Mouse (Mus musculus) Muller cell, postnatal 12 days (primary cell): ENCODE measurements at regions not wholly inside any gene's neighbourhood (a gene's known extent, or its start where the extent isn't known, plus 50 kb on each side); places are given as distances from the start of the nearest gene placed in this dataset.

Source experiments
- DNase-seq: peaks from one replicate; pipeline ENCODE4 v3.0.0-alpha.2; 2015; ENCODE audit errors: inconsistent ontology term

DNA sequence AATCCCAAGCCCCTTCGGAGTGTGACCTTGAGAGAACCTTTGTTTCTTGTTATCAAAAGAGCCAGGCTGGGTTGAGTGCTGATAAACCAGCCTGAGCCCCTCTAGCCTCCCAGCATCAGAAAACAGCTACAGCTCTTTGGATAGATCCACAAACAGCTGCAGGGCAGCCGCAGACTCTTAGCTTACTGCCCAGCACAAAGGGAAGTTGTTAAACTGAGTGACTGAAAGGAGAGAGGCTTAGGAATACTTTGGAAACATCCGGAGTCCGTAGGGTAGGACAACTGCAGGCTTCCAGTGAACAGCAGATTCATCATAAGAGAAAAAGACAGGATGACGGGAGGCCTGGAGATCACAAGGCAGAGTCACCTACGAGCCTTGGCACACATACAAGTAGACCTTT is 166.9 kb upstream of the Tyw5 start:
- DNase-seq, result no peak

- no peak for DNase-seq
These were observed 167.6 kb upstream of the Tyw5 start for GRCm38 (mm10) chr1:57574530-57574929.

GRCm38 (mm10) chr1:57576066-57576753 is 169.3 kb upstream of the Tyw5 start:
- no peak for DNase-seq

DNA sequence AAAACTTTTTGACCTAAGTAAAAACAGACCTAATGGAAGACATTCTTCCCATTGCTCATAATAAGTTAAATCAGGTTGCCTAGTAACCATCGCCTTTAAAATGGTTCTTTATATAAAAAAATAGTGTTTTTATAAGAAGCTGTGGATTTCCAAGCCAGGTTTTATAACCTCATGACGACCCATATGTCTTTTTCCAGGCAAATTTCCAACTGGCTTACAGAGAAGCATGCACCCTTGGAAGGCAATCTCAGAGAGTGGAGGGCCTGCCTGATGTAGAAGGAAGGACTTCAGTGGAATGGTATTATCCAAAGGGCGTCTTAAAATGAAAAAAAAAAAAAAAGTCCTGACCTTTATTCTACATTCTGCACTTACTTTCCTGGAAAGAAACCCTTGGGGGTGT is 172.2 kb upstream of the Tyw5 start:
- no peak for DNase-seq

DNA sequence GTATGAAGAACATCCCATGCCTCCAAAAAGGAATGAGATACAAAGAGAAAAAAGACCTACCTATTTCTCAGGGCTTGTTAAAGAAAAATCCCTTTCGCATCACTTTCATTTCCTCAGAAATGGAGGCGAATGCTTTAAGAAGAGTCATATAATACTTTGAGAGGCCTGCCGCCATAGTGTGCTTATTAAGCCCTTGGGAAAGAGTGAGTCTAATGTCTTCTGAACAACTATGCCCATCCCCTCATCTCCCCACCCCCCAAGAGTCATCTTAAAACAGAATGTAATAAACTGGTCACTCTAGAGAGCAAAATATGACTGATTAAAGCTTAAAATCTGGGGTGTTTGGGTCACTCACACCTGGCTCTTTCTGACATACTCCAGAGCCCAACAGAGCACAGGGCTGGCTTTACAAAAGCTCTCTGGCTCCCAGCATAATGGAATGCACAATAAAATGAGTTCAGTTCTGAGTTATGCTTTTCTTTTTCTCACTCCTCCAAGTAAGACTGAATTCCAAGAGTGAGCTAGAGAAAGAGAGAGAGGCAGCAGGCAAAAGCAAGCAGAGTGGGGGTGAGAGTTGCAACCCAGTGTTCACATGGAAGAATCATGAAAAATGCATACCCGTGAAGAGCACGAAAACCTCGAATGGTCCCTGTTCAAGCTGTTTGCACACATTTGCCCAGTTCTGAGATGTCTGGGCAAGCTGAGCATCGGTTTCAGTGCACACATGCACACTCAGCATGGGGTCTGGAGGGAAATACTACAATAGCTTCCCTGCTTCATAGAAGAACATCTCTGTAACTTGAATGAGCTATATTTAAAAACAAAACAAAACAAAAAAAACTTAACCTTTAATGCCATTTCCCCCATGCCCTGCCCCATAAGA is 180.0 kb upstream of the Spats2l start:
- no peak for DNase-seq

DNA sequence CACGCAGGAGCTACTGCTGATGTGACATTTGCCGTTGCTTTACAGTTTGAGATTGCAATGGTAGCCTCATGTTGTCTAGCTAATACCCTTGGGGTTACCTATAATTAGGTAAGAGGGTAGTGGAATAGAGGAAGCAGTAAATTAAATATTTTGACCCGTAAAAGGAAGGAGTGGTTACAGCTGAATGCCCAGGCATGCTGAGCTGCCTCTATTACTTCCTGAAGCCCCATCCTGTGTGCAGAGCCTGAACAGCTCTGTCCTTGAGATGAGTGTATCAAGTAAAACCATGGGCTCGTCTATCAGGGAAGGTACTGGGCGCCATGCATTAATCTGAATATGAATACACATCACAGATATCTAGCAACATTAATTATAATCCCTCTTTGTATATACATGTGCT is 179.1 kb upstream of the Spats2l start:
- no peak for DNase-seq

DNA sequence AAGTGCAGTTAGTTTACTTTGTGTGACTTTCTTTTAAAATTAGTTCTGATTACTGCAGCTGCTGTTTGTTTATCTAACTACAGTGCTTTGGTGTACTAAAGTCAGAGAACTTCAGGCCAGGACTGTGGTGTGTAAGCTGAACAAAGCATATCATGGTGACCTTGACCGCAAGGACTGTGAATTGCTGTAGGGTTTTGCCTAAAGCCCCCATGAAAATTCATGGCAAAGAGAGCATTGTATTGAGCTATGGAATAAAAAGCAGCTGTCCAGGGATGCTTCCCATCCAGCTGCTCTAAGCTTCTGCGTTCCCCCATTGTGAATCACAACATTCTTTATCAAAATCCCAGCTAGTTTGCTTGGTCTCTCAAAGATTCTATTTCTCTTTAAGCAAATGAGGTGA is 173.0 kb upstream of the Spats2l start:
- no peak for DNase-seq

GRCm38 (mm10) chr1:57605525-57605924 is 168.4 kb upstream of the Spats2l start:
- peak; percentile 59 for DNase-seq

DNA sequence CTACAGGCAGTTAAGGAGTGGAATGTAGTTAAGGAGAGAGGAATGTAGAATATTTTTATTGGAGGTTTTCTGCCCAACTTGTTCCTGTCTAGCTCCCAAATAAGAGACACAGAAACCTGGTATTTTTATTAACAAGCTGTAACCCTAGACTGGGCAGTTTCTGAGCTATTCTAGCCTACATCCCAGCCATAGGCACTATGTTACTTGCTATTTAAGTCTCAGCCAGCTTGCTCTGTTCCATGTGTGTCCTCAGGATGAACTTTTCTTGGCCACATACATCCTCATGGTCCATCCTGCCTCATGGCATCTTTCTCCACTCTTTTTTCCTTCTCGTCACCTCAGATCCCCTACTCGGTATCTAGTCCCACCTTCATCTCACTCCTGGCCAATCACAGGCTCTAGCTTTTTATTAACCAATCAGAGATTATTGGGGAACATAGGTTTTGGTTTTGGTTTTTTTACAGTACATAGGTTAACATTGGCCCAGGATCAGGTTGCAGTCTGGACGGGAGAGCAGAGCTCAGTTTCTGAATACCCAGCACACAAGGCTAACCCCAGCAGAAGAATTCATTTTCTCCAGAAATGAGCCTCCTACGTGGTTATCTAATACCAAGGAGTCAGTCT is 167.8 kb upstream of the Spats2l start:
- no peak for DNase-seq

DNA sequence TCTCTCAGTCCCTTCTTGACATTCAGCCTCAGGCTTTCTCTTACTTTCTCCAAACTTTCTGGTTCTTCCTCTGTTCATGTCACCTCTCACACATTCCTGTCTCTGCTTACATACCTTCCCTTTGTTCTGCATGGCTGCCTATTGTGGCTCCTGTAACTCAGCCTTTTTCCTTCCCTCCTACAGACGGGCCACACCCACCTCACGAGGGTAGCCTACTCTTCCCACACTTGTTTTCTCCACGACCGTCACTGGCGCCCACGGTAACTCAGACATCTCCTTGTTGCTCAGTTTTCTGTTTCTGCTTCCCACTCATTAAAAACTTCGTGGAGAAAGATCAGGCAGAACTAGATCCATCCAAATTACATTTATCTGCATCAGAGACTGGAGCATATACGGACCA is 166.9 kb upstream of the Spats2l start:
- no peak for DNase-seq

DNA sequence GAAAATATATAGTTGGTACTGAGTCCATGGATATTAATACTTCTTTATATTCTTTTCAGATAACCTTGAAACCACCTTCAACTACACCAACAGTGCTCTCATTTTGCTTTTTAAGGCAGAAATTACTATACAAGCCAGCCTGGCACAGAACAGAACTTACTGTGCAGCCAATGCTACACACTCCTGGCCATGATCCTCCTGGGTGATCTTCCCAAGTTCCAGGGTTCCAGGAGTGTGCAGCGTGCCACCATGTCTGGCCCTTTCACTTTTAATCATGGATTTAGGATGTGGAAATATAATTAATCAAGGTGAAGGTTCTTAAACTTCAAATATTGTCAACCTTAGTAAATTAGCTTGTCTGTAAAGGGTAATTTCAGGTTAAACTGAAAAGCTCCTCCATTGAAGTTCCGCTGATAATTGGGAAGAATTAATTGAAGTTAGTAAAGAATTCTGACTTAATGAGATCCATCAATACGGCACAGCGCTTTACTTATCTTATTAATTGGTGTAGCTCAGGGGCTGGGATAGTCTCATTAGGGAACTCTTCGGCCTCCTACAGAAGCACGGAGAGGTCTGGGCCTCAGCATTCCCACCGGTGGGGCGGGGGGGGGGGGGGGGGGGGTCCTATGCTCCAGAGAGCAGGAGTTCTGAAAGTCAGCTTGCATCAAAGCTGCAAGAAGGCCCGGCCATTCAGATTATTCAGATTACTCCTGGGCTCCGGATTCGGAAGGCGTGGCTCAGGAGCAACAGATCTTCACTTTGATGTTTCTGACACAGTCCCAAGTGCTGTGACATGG is 166.1 kb upstream of the Spats2l start:
- DNase-seq, result peak; percentile 45

DNA sequence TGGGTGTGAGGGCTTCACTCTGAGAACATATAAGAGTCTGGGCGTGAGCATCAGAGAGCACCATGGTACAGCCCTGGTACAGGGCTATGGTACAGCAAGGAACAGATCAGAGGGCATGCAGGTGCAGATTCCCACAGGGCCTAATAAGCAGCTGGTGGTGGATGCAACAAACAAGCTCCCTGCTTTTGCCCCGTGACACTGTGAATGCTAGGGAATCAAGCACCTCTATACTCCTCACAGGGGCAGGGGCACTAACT is 165.6 kb upstream of the Spats2l start:
- DNase-seq, result no peak

DNA sequence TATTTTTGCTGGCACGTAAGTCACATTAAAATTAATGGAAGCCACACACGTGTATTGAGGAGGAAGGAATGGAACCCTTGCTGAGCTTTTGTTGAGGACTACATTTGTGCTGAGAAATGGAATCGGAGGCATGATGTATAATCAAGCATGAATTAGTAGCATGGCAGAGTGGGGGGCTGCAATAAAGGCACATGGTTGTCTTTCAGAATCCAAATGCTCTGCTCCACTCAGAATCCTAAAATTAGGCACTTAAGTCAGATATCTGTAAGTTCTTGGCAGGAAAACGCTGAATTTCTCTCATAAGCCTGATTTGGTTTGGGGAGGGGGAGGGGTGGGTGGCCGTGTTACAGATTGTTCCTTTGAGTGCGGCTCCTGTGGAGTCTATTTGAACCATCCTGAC is 164.7 kb upstream of the Spats2l start:
- DNase-seq, result no peak

DNA sequence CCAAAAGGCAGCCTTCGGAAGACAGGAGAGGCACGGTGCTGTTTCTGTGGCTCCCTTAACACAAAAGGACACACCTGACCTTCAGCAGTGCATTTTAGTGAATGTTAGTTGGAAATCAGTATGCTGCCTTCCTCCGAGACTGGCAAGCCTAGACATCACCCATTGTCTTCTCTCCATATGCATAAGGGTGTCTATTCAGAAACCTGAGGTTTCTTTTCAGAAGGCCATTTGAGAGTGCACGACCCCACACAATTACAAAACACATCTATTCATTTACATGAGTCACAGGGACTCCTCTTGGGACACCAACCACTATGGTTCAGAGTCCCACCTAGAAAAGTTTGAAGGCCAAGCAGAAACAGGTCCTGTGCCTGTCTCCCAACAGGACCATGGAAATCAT is 161.8 kb upstream of the Spats2l start:
- DNase-seq, result no peak

GRCm38 (mm10) chr1:57612931-57613804 is 160.8 kb upstream of the Spats2l start:
- no peak for DNase-seq

DNA sequence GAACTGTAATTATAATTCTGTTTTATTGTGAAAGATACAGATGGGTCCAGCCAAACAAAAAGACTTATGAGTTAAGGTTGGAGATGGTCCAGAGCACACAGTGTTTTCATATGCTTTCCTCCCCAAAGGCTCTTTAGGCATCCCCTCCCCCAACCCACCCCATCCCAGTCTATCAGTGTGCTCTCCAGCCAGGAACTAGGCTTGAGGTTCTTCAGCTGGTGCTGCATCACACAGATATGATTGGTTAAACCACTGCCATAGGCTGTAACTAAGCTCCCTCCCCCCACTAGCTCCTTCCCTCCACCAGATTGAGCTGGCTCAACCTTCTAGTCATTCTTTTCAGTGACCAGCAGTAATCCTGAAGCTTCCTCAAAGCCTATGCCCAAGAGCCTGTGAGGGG is 158.8 kb upstream of the Spats2l start:
- no peak for DNase-seq

DNA sequence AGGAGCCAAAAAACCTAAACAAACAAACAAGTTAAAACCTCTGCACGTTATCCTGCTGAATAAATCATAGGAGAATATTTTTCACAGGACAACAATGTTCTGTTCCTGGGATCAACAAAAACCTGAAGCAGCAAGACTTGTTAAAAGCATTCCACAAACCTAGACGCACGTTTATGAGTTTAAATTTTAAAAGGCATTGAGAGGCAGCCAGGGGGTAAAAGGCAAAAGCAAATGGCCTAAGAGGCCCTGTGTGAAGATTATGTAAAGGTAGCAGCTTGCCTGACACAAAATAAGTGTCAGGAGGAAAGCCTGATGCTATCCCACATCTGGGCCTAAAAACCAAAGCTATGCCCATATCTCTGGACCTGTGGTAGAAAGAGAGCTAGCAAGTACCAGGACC is 156.6 kb upstream of the Spats2l start:
- no peak for DNase-seq

DNA sequence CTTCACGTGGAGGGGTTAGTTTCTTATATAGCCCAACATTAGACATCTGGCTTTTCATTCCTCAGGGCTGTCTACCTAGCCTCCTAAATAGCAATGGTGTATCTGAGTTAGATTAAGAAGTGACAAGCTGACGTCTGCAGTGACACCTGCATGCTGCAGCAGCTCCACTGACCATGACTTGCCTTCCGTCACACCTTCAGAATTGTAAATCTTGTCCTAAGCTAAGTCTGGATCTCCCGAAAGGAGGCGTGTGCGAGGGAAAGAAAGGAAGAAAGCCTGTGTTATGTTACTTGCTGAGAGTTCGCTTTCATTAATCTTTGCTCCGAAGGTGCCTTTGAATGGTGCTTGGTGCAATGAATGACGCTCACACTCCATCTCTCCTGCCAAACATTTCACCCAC is 151.4 kb upstream of the Spats2l start:
- no peak for DNase-seq

DNA sequence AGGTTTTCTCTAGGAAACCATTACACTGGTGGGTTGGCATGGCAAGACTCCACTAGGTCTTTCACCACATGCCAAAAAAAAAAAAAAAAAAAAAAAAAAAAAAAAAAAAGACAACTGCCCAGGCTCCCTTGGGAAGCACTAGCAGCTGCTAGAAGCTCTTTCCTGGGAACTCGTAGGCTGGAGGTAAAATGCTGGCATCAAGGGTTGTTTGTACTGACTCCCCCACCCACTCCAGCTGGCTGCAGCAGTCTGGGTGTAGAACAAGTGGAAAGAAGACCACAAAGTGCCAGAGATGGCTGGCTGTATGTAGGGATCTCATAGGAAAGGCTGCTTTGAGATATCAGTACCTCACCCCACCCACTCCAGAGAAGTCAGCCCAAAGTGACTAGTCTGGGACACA is 140.0 kb upstream of the Spats2l start:
- DNase-seq, result no peak

DNA sequence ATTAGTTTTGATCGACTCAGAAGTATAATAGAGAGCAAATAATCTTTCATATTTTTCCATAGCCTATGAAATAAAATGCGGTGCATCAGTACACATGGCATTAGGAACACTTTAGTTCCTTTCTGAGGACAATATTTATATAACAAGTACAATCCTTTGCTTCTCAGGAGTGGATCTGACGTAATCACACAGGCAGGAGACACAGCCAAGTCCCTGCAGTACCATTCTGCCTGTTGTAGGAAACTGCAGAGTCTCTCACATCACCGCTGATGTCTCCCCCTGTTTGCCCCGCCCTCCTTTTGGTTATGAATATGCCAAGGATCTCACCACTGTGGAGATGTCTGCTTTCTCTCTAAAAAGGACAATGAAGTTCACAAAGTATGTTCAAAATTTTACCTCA is 131.8 kb upstream of the Spats2l start:
- no peak for DNase-seq

- DNase-seq, result no peak
These were observed 130.4 kb upstream of the Spats2l start for GRCm38 (mm10) chr1:57643466-57644097.
